Mouse (Mus musculus) kidney, postnatal 4 days (tissue): ENCODE data around the gene Iba57.
"Not testable (repeated sequence)": the region's sequence is repeated elsewhere in the genome, so short reads cannot be mapped to it uniquely, and the experiment has no call there.

ENCODE experiments used
- DNase-seq, 2 experiments: peaks; one replicate each; pipeline ENCODE4 v3.0.0; 2021; ENCODE audit warnings: mixed read lengths in 2 of 2

Iba57 gene

GRCm38 (mm10) chr11:59163255-59164236, at the start of gene Iba57:
Gene Iba57, minus strand, starts transcription at chr11:59163739.
- DNase-seq, result peak; percentile 96 to 99

- no peak for DNase-seq
Measured at GRCm38 (mm10) chr11:59212892-59213494, 49.5 kb upstream of the Iba57 start.

- DNase-seq, result not testable (repeated sequence)
Measured at GRCm38 (mm10) chr11:59212320-59212719, 48.8 kb upstream of the Iba57 start.

- not testable (repeated sequence) for DNase-seq
Measured at GRCm38 (mm10) chr11:59211561-59211960, 48.0 kb upstream of the Iba57 start.

- no peak for DNase-seq
Measured at GRCm38 (mm10) chr11:59210020-59210419, 46.5 kb upstream of the Iba57 start.

- peak in 1 of 2 experiments; percentile 25 for DNase-seq
Measured at GRCm38 (mm10) chr11:59209580-59209979, 46.0 kb upstream of the Iba57 start.

- DNase-seq, result peak; percentile 78 to 88
Measured at GRCm38 (mm10) chr11:59209003-59209441, 45.5 kb upstream of the Iba57 start.

- DNase-seq, result peak; percentile 94 to 96
Measured at GRCm38 (mm10) chr11:59208153-59208831, 44.8 kb upstream of the Iba57 start, which contains the start of gene 2310033P09Rik. Gene 2310033P09Rik, plus strand, starts transcription at chr11:59208321.

GRCm38 (mm10) chr11:59202081-59202995, 38.8 kb upstream of the Iba57 start, which contains the start of gene Mrpl55:
Gene Mrpl55, plus strand, starts transcription at chr11:59202486.
- DNase-seq, result peak; percentile 97 to 98

- DNase-seq, result no peak
Measured at GRCm38 (mm10) chr11:59201216-59202002, 37.9 kb upstream of the Iba57 start.

- DNase-seq, result no peak
Measured at GRCm38 (mm10) chr11:59196230-59196629, 32.7 kb upstream of the Iba57 start.

GRCm38 (mm10) chr11:59192059-59192386, 28.5 kb upstream of the Iba57 start, which contains the start of gene Guk1:
Gene Guk1, minus strand, starts transcription at chr11:59192212.
- DNase-seq, result no peak

GRCm38 (mm10) chr11:59191231-59192058, 27.9 kb upstream of the Iba57 start:
- peak; percentile 90 to 94 for DNase-seq

- no peak for DNase-seq
Measured at GRCm38 (mm10) chr11:59187706-59188105, 24.2 kb upstream of the Iba57 start.

GRCm38 (mm10) chr11:59185490-59185889, 22.0 kb upstream of the Iba57 start:
- DNase-seq, result no peak

- peak; percentile 73 to 80 for DNase-seq
Measured at GRCm38 (mm10) chr11:59183821-59184220, 20.3 kb upstream of the Iba57 start.

- peak; percentile 68 to 78 for DNase-seq
Measured at GRCm38 (mm10) chr11:59182864-59183331, 19.4 kb upstream of the Iba57 start, which contains the start of gene Gjc2. Gene Gjc2, minus strand, starts transcription at chr11:59183213.

- DNase-seq, result no peak
Measured at GRCm38 (mm10) chr11:59176921-59177320, 13.4 kb upstream of the Iba57 start.

GRCm38 (mm10) chr11:59176475-59176874, 12.9 kb upstream of the Iba57 start:
- DNase-seq, result peak in 1 of 2 experiments; percentile 63
